ENCODE assay signal across 7 mouse cellular contexts in the genomic region with DNA sequence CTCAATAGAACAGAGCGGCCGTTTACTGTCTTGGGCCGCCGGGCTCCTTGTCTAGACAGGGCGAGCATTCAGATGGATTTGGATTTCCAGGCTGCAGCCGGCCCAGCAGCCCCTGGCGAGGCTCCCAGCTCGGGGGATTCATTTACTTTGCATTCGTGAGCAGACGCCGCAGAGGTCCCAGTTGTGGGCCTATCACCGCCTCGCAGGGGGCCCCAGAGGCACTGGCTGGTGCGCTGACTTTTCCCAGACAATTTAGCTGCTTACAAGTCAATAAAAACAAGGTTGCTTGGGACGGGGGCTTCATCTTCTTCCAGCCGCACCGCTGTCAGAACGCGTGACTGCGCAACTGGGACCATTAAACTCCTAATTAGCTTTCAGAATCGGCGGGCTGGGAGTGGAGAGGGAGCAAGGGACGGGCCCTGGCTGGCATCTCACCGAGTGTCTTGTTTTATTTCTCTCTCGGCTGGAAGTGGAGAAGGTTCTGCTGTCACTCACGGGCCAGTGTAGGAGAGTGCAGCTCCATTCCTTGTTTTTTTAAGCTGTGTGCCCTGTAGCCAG.
DNase-seq lines count a peak whose midpoint lies in the region; ATAC-seq and TF ChIP-seq lines count a peak whose summit lies in the region.

No protein-coding gene starts in this region.

- H3K27ac ChIP-seq in lung, embryonic 14.5 days (ENCODE audit: low read depth), result peak overlapping the region; percentile 80
- peak overlapping the region; percentile 68 for H3K27ac ChIP-seq in embryonic facial prominence, embryonic 15.5 days (replicated peaks)
- no peak overlapping the region for H3K27ac ChIP-seq in liver, embryonic 13.5 days

- no peak for TF ChIP-seq POLR2A in lung, adult 2 months (IDR thresholded peaks at IDR 0.05; ENCODE audit: borderline replicate concordance, extremely low read depth, low read depth, low read length)

- no peaks in the 10 kb centered on the region for H3K36me3 ChIP-seq in lung, embryonic 14.5 days (ENCODE audit: insufficient read depth)
- H3K36me3 ChIP-seq in embryonic facial prominence, embryonic 15.5 days, result no peaks in the 10 kb centered on the region
- no peaks in the 10 kb centered on the region for H3K36me3 ChIP-seq in liver, embryonic 13.5 days

- WGBS in lung, embryonic 14.5 days, result 5% methylated on average over 26 of the region's 26 CpGs
- WGBS in lung, adult 2 months, result 54% methylated on average over 26 of the region's 26 CpGs
- WGBS in embryonic facial prominence, embryonic 15.5 days, result 7% methylated on average over 26 of the region's 26 CpGs
- 26% methylated on average over 26 of the region's 26 CpGs for WGBS in liver, embryonic 13.5 days (ENCODE audit: insufficient replicate concordance)

- H3K9me3 ChIP-seq in lung, embryonic 14.5 days (ENCODE audit: low read depth, low read length), result peaks cover 6% of the 10 kb centered on the region; the same call in 1 of the 2 replicates
- no peaks in the 10 kb centered on the region for H3K9me3 ChIP-seq in embryonic facial prominence, embryonic 15.5 days (replicated peaks)
- H3K9me3 ChIP-seq in liver, embryonic 13.5 days (replicated peaks), result peaks cover 3% of the 10 kb centered on the region; the same call in 1 of the 2 replicates

- H3K27me3 ChIP-seq in lung, embryonic 14.5 days (ENCODE audit: insufficient read depth, low read length), result no peaks in the 10 kb centered on the region
- H3K27me3 ChIP-seq in embryonic facial prominence, embryonic 15.5 days, result no peaks in the 10 kb centered on the region
- H3K27me3 ChIP-seq in liver, embryonic 13.5 days, result 0 out of 2 replicates have a peak, but pooled peaks cover 16% of the 10 kb centered on the region

- peak overlapping the region; percentile 14; the same call in 1 of the 2 replicates for H3K4me3 ChIP-seq in lung, embryonic 14.5 days (ENCODE audit: low read depth, low read length)
- H3K4me3 ChIP-seq in lung, adult 2 months (replicated peaks; ENCODE audit: extremely low read depth, low read depth, low read length), result no peak overlapping the region
- peak overlapping the region; percentile 16; the same call in 1 of the 2 replicates for H3K4me3 ChIP-seq in embryonic facial prominence, embryonic 15.5 days (replicated peaks)
- no peak overlapping the region for H3K4me3 ChIP-seq in liver, embryonic 13.5 days (replicated peaks)

- peaks cover 48% of the 10 kb centered on the region for H3K4me1 ChIP-seq in lung, embryonic 14.5 days (ENCODE audit: insufficient read depth)
- H3K4me1 ChIP-seq in lung, adult 2 months (ENCODE audit: control insufficient read depth, insufficient read depth, low read length), result peaks cover 4% of the 10 kb centered on the region
- H3K4me1 ChIP-seq in embryonic facial prominence, embryonic 15.5 days, result peaks cover 68% of the 10 kb centered on the region
- H3K4me1 ChIP-seq in liver, embryonic 13.5 days (replicated peaks), result peaks cover 5% of the 10 kb centered on the region; the same call in 1 of the 2 replicates

- DNase-seq in lung, embryonic 14.5 days, result peak; percentile 90
- no peak for DNase-seq in lung, adult 2 months
- DNase-seq in heart, postnatal 4 days, result peak; percentile 64
- DNase-seq in liver, embryonic 13.5 days, result no peak
- peak; percentile 79 for DNase-seq in right cerebral cortex, postnatal 4 days
- DNase-seq in urinary bladder, postnatal 36 days (ENCODE audit: low spot score in 2 of 2), result no peak

- peak overlapping the region; percentile 20; the same call in 1 of the 2 replicates for H3K9ac ChIP-seq in lung, embryonic 14.5 days
- H3K9ac ChIP-seq in embryonic facial prominence, embryonic 15.5 days, result no peak overlapping the region
- H3K9ac ChIP-seq in liver, embryonic 13.5 days, result no peak overlapping the region

- ATAC-seq in lung, embryonic 14.5 days (ENCODE audit: insufficient read depth), result peak; percentile 71
- peak; percentile 32; the same call in 1 of the 2 replicates for ATAC-seq in embryonic facial prominence, embryonic 15.5 days (ENCODE audit: insufficient number of reproducible peaks, low FRiP score, low TSS enrichment, low read depth)
- ATAC-seq in liver, embryonic 13.5 days (ENCODE audit: low read depth), result no peak

- TF ChIP-seq CTCF in lung, embryonic 14.5 days (IDR thresholded peaks at IDR 0.05; ENCODE audit: low read depth), result no peak
- no peak for TF ChIP-seq CTCF in lung, adult 2 months (IDR thresholded peaks at IDR 0.05; ENCODE audit: insufficient read depth, low read length)

- H3K4me2 ChIP-seq in lung, embryonic 14.5 days, result peak overlapping the region; percentile 54
- H3K4me2 ChIP-seq in embryonic facial prominence, embryonic 15.5 days (replicated peaks), result peak overlapping the region; percentile 46
- H3K4me2 ChIP-seq in liver, embryonic 13.5 days, result 0 out of 2 replicates have a peak overlapping the region, but pooled peaks have one; percentile 3

Comparison
In these comparisons a context has a peak if more than half of its experiments do, and no peak if none do; other contexts are left out.
1. DNase-seq: peak in lung, embryonic 14.5 days (single experiment), heart, postnatal 4 days (single experiment) and right cerebral cortex, postnatal 4 days (single experiment); none in lung, adult 2 months (single experiment), liver, embryonic 13.5 days (single experiment) and urinary bladder, postnatal 36 days (0 of 2).
2. H3K4me3 ChIP-seq: peak in lung, embryonic 14.5 days (single experiment) and embryonic facial prominence, embryonic 15.5 days (single experiment); none in lung, adult 2 months (single experiment) and liver, embryonic 13.5 days (single experiment).
3. H3K4me2 ChIP-seq: peak in every context shown above with its lines; median percentile 54 in lung, embryonic 14.5 days; 46 in embryonic facial prominence, embryonic 15.5 days; 3 in liver, embryonic 13.5 days.